11 mouse cellular contexts compared by ENCODE assay signal in the genomic region with DNA sequence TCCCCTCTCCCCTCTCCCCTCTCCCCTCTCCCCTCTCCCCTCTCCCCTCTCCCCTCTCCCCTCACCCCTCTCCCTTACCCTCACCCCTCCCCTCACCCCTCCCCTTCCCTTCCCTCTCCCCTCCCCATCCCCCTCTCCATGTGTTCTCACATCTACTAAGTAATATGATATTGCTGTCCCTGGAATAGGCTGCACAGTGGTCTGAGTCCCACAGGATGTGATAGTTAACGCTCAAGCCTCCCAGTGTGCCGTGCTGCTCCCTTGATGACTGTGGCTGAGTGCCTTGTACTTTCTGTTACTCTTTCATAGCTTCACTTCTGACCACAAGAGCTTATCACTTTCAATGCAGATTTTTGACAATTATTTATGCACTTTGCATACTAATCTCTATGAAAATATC.
"Had no signal": no experiment of that assay in that cellular context is flagged by ENCODE, and none has a peak within 500 bp of the region (broad histone marks: within the 10 kb centered on the region; RNA-seq: fewer than 3 reads in every experiment).

No protein-coding gene starts in this region.

- H3K4me2 ChIP-seq: limb, embryonic 15.5 days; liver, embryonic 12.5 days; lung, embryonic 15.5 days; midbrain, embryonic 13.5 days; neural tube, embryonic 12.5 days had no signal

- H3K27me3 ChIP-seq: limb, embryonic 15.5 days; liver, embryonic 12.5 days; lung, embryonic 15.5 days; midbrain, embryonic 13.5 days; neural tube, embryonic 12.5 days had no signal

- ATAC-seq: liver, embryonic 12.5 days; midbrain, embryonic 13.5 days had no signal

- H3K9me3 ChIP-seq: limb, embryonic 15.5 days; liver, embryonic 12.5 days; lung, embryonic 15.5 days; midbrain, embryonic 13.5 days; neural tube, embryonic 12.5 days had no signal

- H3K9ac ChIP-seq: limb, embryonic 15.5 days; liver, embryonic 12.5 days; lung, embryonic 15.5 days; midbrain, embryonic 13.5 days; neural tube, embryonic 12.5 days had no signal

- H3K4me3 ChIP-seq: left cerebral cortex, adult 2 months; limb, embryonic 15.5 days; liver, embryonic 12.5 days; lung, embryonic 15.5 days; midbrain, embryonic 13.5 days; myocyte; neural tube, embryonic 12.5 days had no signal

- DNase-seq: kidney, adult 9 months; kidney, postnatal 25 days; thymus, adult 2 months; thymus, postnatal 25 days had no signal

- H3K4me1 ChIP-seq: limb, embryonic 15.5 days; liver, embryonic 12.5 days; midbrain, embryonic 13.5 days; neural tube, embryonic 12.5 days had no signal

- H3K27ac ChIP-seq: left cerebral cortex, adult 2 months; limb, embryonic 15.5 days; liver, embryonic 12.5 days; lung, embryonic 15.5 days; midbrain, embryonic 13.5 days; neural tube, embryonic 12.5 days had no signal

- H3K36me3 ChIP-seq: limb, embryonic 15.5 days; liver, embryonic 12.5 days; lung, embryonic 15.5 days; midbrain, embryonic 13.5 days; neural tube, embryonic 12.5 days had no signal
